Mouse (Mus musculus): ENCODE data around the gene Dab2ip. TPM values are rescaled to one million over a fixed set of nuclear protein-coding genes. Genes with fewer than 3 reads are reported as not detected.

The Dab2ip gene
- total and polyA plus RNA-seq, 3 experiments = 4.0 to 9.9 TPM; not detected in 1

DNA sequence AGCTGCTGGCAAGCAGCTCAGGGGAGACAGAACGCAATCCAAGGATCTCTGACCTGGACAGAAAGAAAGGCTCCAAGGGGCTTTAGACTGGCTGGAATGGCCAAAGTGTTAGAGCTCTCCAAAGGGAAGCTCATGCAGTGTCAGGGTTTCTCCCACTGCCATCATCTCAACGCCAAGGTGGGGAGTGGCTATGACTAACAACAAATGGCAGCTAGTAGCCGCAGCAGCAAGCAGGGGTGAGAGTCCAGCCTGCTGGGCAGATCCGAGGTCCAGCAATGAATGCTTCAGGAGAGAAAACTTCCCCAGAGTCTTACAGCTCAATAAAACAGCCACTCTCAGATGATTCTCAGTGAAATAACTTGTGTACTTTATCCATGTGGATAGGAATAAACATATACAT is 8.9 kb upstream of the Dab2ip start:
- Histone ChIP-seq H3K79me2 (ENCODE audit: control insufficient read depth, insufficient read depth, low read length, poor library complexity) (no peaks in the 10 kb centered on the region), H3K27me3 (ENCODE audit: control insufficient read depth in 1 of 2, insufficient read depth in 2 of 2, low read length in 2 of 2) (peaks cover 2 to 6% of the 10 kb centered on the region in 2 experiments; a peak in 2 of 4 replicates), H3K27ac (ENCODE audit: control insufficient read depth, low read depth, low read length) (no peak overlapping the region), H3K9me3 (replicated peaks; ENCODE audit: insufficient read depth, low read length) (no peaks in the 10 kb centered on the region), H3K36me3 (ENCODE audit: control insufficient read depth in 1 of 2, insufficient read depth in 2 of 2, low read length in 2 of 2) (no peaks in the 10 kb centered on the region), H3K4me1 (ENCODE audit: control insufficient read depth in 1 of 2, insufficient read depth in 2 of 2, low read length in 2 of 2) (no peaks in the 10 kb centered on the region), H3K9ac (ENCODE audit: control insufficient read depth, low read depth, low read length, poor library complexity, severe bottlenecking) (no peak overlapping the region), H3K4me3 (ENCODE audit: control insufficient read depth in 1 of 2, insufficient read depth in 1 of 2, low read depth in 2 of 2, low read length in 2 of 2) (no peak overlapping the region)
- DNase-seq (ENCODE audit: low read depth, low spot score) = no peak
- TF ChIP-seq JUND (IDR thresholded peaks at IDR 0.05; ENCODE audit: low read depth, low read length) = no peak
- no peak for TF ChIP-seq TBP (IDR thresholded peaks at IDR 0.05; ENCODE audit: low read depth, low read length)
- no peak for TF ChIP-seq POLR2AphosphoS2 (IDR thresholded peaks at IDR 0.05; ENCODE audit: low read length)
- TF ChIP-seq SMC3 (IDR thresholded peaks at IDR 0.05; ENCODE audit: low read depth, low read length) = no peak
- no peak for TF ChIP-seq CHD2 (IDR thresholded peaks at IDR 0.05; ENCODE audit: low read length)
- no peak for TF ChIP-seq TAL1 (IDR thresholded peaks at IDR 0.05; ENCODE audit: low read length)
- no peak for TF ChIP-seq E2F4 (IDR thresholded peaks at IDR 0.05; ENCODE audit: borderline replicate concordance, low read depth, low read length)
- no peak for TF ChIP-seq MEF2A (IDR thresholded peaks at IDR 0.05; ENCODE audit: extremely low read depth, insufficient replicate concordance, low read depth, low read length, poor library complexity, severe bottlenecking)
- no peak for TF ChIP-seq ZMIZ1 (IDR thresholded peaks at IDR 0.05; ENCODE audit: low read depth, low read length)
- no peak for TF ChIP-seq ZKSCAN1 (IDR thresholded peaks at IDR 0.05; ENCODE audit: low read depth, low read length)
- no peak for TF ChIP-seq CHD1 (IDR thresholded peaks at IDR 0.05; ENCODE audit: low read depth, low read length)
- TF ChIP-seq POLR2AphosphoS5 (IDR thresholded peaks at IDR 0.05; ENCODE audit: borderline replicate concordance, low read depth, low read length) = no peak
- no peak for TF ChIP-seq MXI1 (IDR thresholded peaks at IDR 0.05; ENCODE audit: low read depth, low read length)
- no peak for TF ChIP-seq USF2 (IDR thresholded peaks at IDR 0.05; ENCODE audit: borderline replicate concordance in 1 of 2, insufficient read depth in 1 of 2, low read depth in 1 of 2, low read length in 2 of 2)
- no peak for TF ChIP-seq KAT2A (conservative IDR thresholded peaks at IDR 0.05; ENCODE audit: low read depth, low read length)
- no peak for TF ChIP-seq GATA1 (IDR thresholded peaks at IDR 0.05; ENCODE audit: low read depth, low read length)
- TF ChIP-seq POLR2A (IDR thresholded peaks at IDR 0.05; ENCODE audit: control insufficient read depth in 1 of 2, insufficient read depth in 1 of 2, low read depth in 1 of 2, low read length in 2 of 2, poor library complexity in 1 of 2) = no peak
- no peak for TF ChIP-seq SIN3A (IDR thresholded peaks at IDR 0.05; ENCODE audit: low read length)

DNA sequence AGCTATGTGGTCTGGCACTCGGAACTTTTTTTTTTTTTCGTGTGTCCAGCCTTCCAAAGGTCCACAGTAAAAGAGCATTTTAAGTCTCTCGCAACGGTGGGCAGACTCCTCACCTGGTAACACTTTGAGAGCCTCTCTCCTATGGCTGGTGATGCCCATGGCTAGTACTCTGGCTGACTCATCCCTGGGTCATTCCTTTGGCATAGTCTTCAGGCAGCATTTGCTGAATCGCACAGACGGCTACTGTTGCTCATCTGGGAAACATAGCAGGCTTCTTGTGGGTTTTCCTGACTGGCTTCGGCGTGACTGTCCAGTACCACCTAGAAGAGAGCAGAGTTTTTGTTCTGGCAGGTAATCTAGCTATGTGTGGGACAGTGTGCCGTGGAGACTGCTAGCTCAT is 8.0 kb upstream of the Dab2ip start:
- Histone ChIP-seq H3K27me3 (ENCODE audit: control insufficient read depth in 1 of 2, insufficient read depth in 2 of 2, low read length in 2 of 2) (peaks cover 2 to 6% of the 10 kb centered on the region in 2 experiments; a peak in 2 of 4 replicates), H3K4me3 (ENCODE audit: control insufficient read depth in 1 of 2, insufficient read depth in 1 of 2, low read depth in 2 of 2, low read length in 2 of 2) (no peak overlapping the region), H3K27ac (ENCODE audit: control insufficient read depth, low read depth, low read length) (no peak overlapping the region), H3K4me1 (ENCODE audit: control insufficient read depth in 1 of 2, insufficient read depth in 2 of 2, low read length in 2 of 2) (no peaks in the 10 kb centered on the region), H3K9me3 (replicated peaks; ENCODE audit: insufficient read depth, low read length) (no peaks in the 10 kb centered on the region), H3K79me2 (ENCODE audit: control insufficient read depth, insufficient read depth, low read length, poor library complexity) (no peaks in the 10 kb centered on the region), H3K9ac (ENCODE audit: control insufficient read depth, low read depth, low read length, poor library complexity, severe bottlenecking) (no peak overlapping the region), H3K36me3 (ENCODE audit: control insufficient read depth in 1 of 2, insufficient read depth in 2 of 2, low read length in 2 of 2) (no peaks in the 10 kb centered on the region)
- TF ChIP-seq SMC3 (IDR thresholded peaks at IDR 0.05; ENCODE audit: low read depth, low read length) = no peak
- TF ChIP-seq MYC (IDR thresholded peaks at IDR 0.05; ENCODE audit: low read depth, low read length) = no peak
- no peak for TF ChIP-seq ELF1 (IDR thresholded peaks at IDR 0.05; ENCODE audit: low read depth, low read length)
- no peak for DNase-seq (ENCODE audit: low read depth, low spot score)
